Mouse (Mus musculus): ENCODE measurements around the gene Ankrd33. TPM values are rescaled to one million over a fixed set of nuclear protein-coding genes. Genes with fewer than 3 reads are reported as not detected.

Gene Ankrd33
- polyA plus RNA-seq, 2 experiments, result not detected

GRCm38 (mm10) chr15:101142672-101143071 lies 27.1 kb downstream of the Ankrd33 start:
- 48% methylated on average over 8 of the region's 8 CpGs for WGBS
- H3K27me3 ChIP-seq (ENCODE audit: control insufficient read depth, insufficient read depth, low read length), result no peaks in the 10 kb centered on the region
- DNase-seq (ENCODE audit: low spot score), result no peak
- H3K9ac ChIP-seq (ENCODE audit: low read depth, low read length, severe bottlenecking), result no peak overlapping the region
- H3K4me2 ChIP-seq (replicated peaks; ENCODE audit: low read depth, low read length, severe bottlenecking), result no peak overlapping the region
- H3K4me3 ChIP-seq (replicated peaks; ENCODE audit: low read length), result no peak overlapping the region
- H3K36me3 ChIP-seq (ENCODE audit: control insufficient read depth, insufficient read depth, low read length), result no peaks in the 10 kb centered on the region
- no peak overlapping the region for H3K27ac ChIP-seq (replicated peaks; ENCODE audit: low read depth, low read length)
- H3K9me3 ChIP-seq (ENCODE audit: control insufficient read depth, low read length), result no peaks in the 10 kb centered on the region
- peaks cover 52% of the 10 kb centered on the region for H3K4me1 ChIP-seq (ENCODE audit: control insufficient read depth, insufficient read depth, low read length)
- no peak for TF ChIP-seq POLR2A (IDR thresholded peaks at IDR 0.05; ENCODE audit: borderline replicate concordance, extremely low read depth, insufficient read depth, insufficient read length)
- ATAC-seq (ENCODE audit: low FRiP score, low read depth), result no peak

GRCm38 (mm10) chr15:101143494-101143893 lies 27.9 kb downstream of the Ankrd33 start:
- Histone ChIP-seq H3K4me1 (ENCODE audit: control insufficient read depth, insufficient read depth, low read length) (peaks cover 58% of the 10 kb centered on the region), H3K9ac (ENCODE audit: low read depth, low read length, severe bottlenecking) (no peak overlapping the region; the same call in 1 of the 2 replicates), H3K27me3 (ENCODE audit: control insufficient read depth, insufficient read depth, low read length) (no peaks in the 10 kb centered on the region), H3K27ac (replicated peaks; ENCODE audit: low read depth, low read length) (peak overlapping the region; percentile 70), H3K4me2 (replicated peaks; ENCODE audit: low read depth, low read length, severe bottlenecking) (peak overlapping the region; percentile 28; the same call in 1 of the 2 replicates), H3K4me3 (replicated peaks; ENCODE audit: low read length) (no peak overlapping the region), H3K9me3 (ENCODE audit: control insufficient read depth, low read length) (no peaks in the 10 kb centered on the region), H3K36me3 (ENCODE audit: control insufficient read depth, insufficient read depth, low read length) (no peaks in the 10 kb centered on the region)
- TF ChIP-seq POLR2A (IDR thresholded peaks at IDR 0.05; ENCODE audit: borderline replicate concordance, extremely low read depth, insufficient read depth, insufficient read length), result no peak
- peak; percentile 50 for ATAC-seq (ENCODE audit: low FRiP score, low read depth)
- peak; percentile 65 for DNase-seq (ENCODE audit: low spot score)
- WGBS, result 8% methylated on average over 8 of the region's 8 CpGs

- no peaks in the 10 kb centered on the region for H3K9me3 ChIP-seq (ENCODE audit: control insufficient read depth, low read length)
- no peak overlapping the region for H3K4me3 ChIP-seq (replicated peaks; ENCODE audit: low read length)
- no peak for ATAC-seq (ENCODE audit: low FRiP score, low read depth)
- DNase-seq (ENCODE audit: low spot score), result no peak
- no peak for TF ChIP-seq POLR2A (IDR thresholded peaks at IDR 0.05; ENCODE audit: borderline replicate concordance, extremely low read depth, insufficient read depth, insufficient read length)
- no peak overlapping the region for H3K9ac ChIP-seq (ENCODE audit: low read depth, low read length, severe bottlenecking)
- peaks cover 56% of the 10 kb centered on the region for H3K4me1 ChIP-seq (ENCODE audit: control insufficient read depth, insufficient read depth, low read length)
- no peaks in the 10 kb centered on the region for H3K36me3 ChIP-seq (ENCODE audit: control insufficient read depth, insufficient read depth, low read length)
- no peak overlapping the region for H3K4me2 ChIP-seq (replicated peaks; ENCODE audit: low read depth, low read length, severe bottlenecking)
- H3K27me3 ChIP-seq (ENCODE audit: control insufficient read depth, insufficient read depth, low read length), result no peaks in the 10 kb centered on the region
- no peak overlapping the region for H3K27ac ChIP-seq (replicated peaks; ENCODE audit: low read depth, low read length)
- 78% methylated on average over 5 of the region's 5 CpGs for WGBS
Observed at GRCm38 (mm10) chr15:101144176-101144575, 28.6 kb downstream of the Ankrd33 start.

- peaks cover 50% of the 10 kb centered on the region for H3K4me1 ChIP-seq (ENCODE audit: control insufficient read depth, insufficient read depth, low read length)
- ATAC-seq (ENCODE audit: low FRiP score, low read depth) (no peak), DNase-seq (ENCODE audit: low spot score) (no peak)
- no peak overlapping the region for H3K27ac ChIP-seq (replicated peaks; ENCODE audit: low read depth, low read length)
- no peaks in the 10 kb centered on the region for H3K9me3 ChIP-seq (ENCODE audit: control insufficient read depth, low read length)
- WGBS, result 81% methylated on average over 8 of the region's 8 CpGs
- no peak overlapping the region for H3K4me2 ChIP-seq (replicated peaks; ENCODE audit: low read depth, low read length, severe bottlenecking)
- no peak overlapping the region for H3K4me3 ChIP-seq (replicated peaks; ENCODE audit: low read length)
- no peak for TF ChIP-seq POLR2A (IDR thresholded peaks at IDR 0.05; ENCODE audit: borderline replicate concordance, extremely low read depth, insufficient read depth, insufficient read length)
- H3K36me3 ChIP-seq (ENCODE audit: control insufficient read depth, insufficient read depth, low read length), result no peaks in the 10 kb centered on the region
- no peaks in the 10 kb centered on the region for H3K27me3 ChIP-seq (ENCODE audit: control insufficient read depth, insufficient read depth, low read length)
- H3K9ac ChIP-seq (ENCODE audit: low read depth, low read length, severe bottlenecking), result no peak overlapping the region
Observed at GRCm38 (mm10) chr15:101144779-101145178, 29.2 kb downstream of the Ankrd33 start.

GRCm38 (mm10) chr15:101145424-101146099 lies 30.0 kb downstream of the Ankrd33 start:
- peaks cover 43% of the 10 kb centered on the region for H3K4me1 ChIP-seq (ENCODE audit: control insufficient read depth, insufficient read depth, low read length)
- peak overlapping the region; percentile 9; the same call in 1 of the 2 replicates for H3K4me3 ChIP-seq (replicated peaks; ENCODE audit: low read length)
- H3K9me3 ChIP-seq (ENCODE audit: control insufficient read depth, low read length), result no peaks in the 10 kb centered on the region
- H3K4me2 ChIP-seq (replicated peaks; ENCODE audit: low read depth, low read length, severe bottlenecking), result peak overlapping the region; percentile 44
- peak; percentile 59; the same call in 1 of the 2 replicates for TF ChIP-seq POLR2A (IDR thresholded peaks at IDR 0.05; ENCODE audit: borderline replicate concordance, extremely low read depth, insufficient read depth, insufficient read length)
- 0 out of 2 replicates have a peak overlapping the region, but pooled peaks have one; percentile 40 for H3K9ac ChIP-seq (ENCODE audit: low read depth, low read length, severe bottlenecking)
- peak; percentile 90 for ATAC-seq (ENCODE audit: low FRiP score, low read depth)
- no peaks in the 10 kb centered on the region for H3K27me3 ChIP-seq (ENCODE audit: control insufficient read depth, insufficient read depth, low read length)
- H3K27ac ChIP-seq (replicated peaks; ENCODE audit: low read depth, low read length), result peak overlapping the region; percentile 74
- no peaks in the 10 kb centered on the region for H3K36me3 ChIP-seq (ENCODE audit: control insufficient read depth, insufficient read depth, low read length)
- WGBS, result 6% methylated on average over 19 of the region's 19 CpGs
- peak; percentile 96 for DNase-seq (ENCODE audit: low spot score)
